Mouse (Mus musculus) limb, embryonic 11.5 days (tissue): ENCODE measurements around the gene Gm42420. TPM values are rescaled to one million over a fixed set of nuclear protein-coding genes. Genes with fewer than 3 reads are reported as not detected.

Experiments
- ATAC-seq: fragments of 200-750 bp; cut with Nextera tagmentation; 2 replicates; pipeline ENCODE4 v1.8.0; 2017; ENCODE audit warnings: low read depth; ENCODE audit not compliant: insufficient number of reproducible peaks, low FRiP score, low TSS enrichment
- DNase-seq: peaks from one replicate; pipeline ENCODE4 v3.0.0-alpha.2; 2015; ENCODE audit warnings: low spot score
- H3K27ac ChIP-seq: fragments of 300-500 bp; sonication (generic); replicated peaks from 2 replicates; pipeline ENCODE4 v1.5.1; 2014; ENCODE audit warnings: low read depth, mild to moderate bottlenecking, low read length
- H3K27me3 ChIP-seq: fragments of 300-500 bp; sonication (generic); 2 replicates; pipeline ENCODE4 v1.6.1; 2014; ENCODE audit warnings: mild to moderate bottlenecking, low read length, mixed read lengths; ENCODE audit not compliant: control insufficient read depth, insufficient read depth
- H3K36me3 ChIP-seq: fragments of 300-500 bp; sonication (generic); 2 replicates; pipeline ENCODE4 v1.6.1; 2014; ENCODE audit warnings: mild to moderate bottlenecking, low read length, moderate library complexity, mixed read lengths; ENCODE audit not compliant: control insufficient read depth, insufficient read depth
- H3K4me1 ChIP-seq: fragments of 300-500 bp; sonication (generic); 2 replicates; pipeline ENCODE4 v1.6.1; 2014; ENCODE audit warnings: low read length, mixed read lengths; ENCODE audit not compliant: control insufficient read depth, insufficient read depth
- H3K4me2 ChIP-seq: fragments of 300-500 bp; sonication (generic); 2 replicates; pipeline ENCODE4 v1.6.1; 2014; ENCODE audit warnings: low read depth, mild to moderate bottlenecking, moderate library complexity; ENCODE audit not compliant: severe bottlenecking
- H3K4me3 ChIP-seq: fragments of 300-500 bp; sonication (generic); 2 replicates; pipeline ENCODE4 v1.5.1; 2014; ENCODE audit warnings: low read depth, low read length
- H3K9ac ChIP-seq: fragments of 300-500 bp; sonication (generic); 2 replicates; pipeline ENCODE4 v1.6.1; 2014; ENCODE audit warnings: mild to moderate bottlenecking, low read length
- H3K9me3 ChIP-seq: fragments of 300-500 bp; sonication (generic); 2 replicates; pipeline ENCODE4 v1.6.1; 2016; ENCODE audit warnings: low read length; ENCODE audit not compliant: control insufficient read depth
- WGBS: fragments of 180-500 bp; shearing (Covaris S2); extraction: QIAGEN DNeasy Blood & Tissue Kit; methylation state at CpG from one replicate; pipeline ENCODE4 v1.1.7; 2014; 5-methylcytosine and 5-hydroxymethylcytosine counted together
- polyA plus RNA-seq: library from polyadenylated mRNA; unstranded; fragments of >200 nt; fragmentation: Nextera tagmentation; extraction: Ambion mirVana; gene quantifications from 2 replicates; pipeline ENCODE4 v1.2.1, GENCODE M21; 2014

Gene Gm42420
- polyA plus RNA-seq, 1 experiment from 2014 or later: 1.0 TPM

GRCm38 (mm10) chr6:39545474-39545873 is 40.1 kb upstream of the Gm42420 start:
- ATAC-seq (no peak), DNase-seq (no peak)
- Histone ChIP-seq H3K27ac (no peak overlapping the region), H3K9me3 (no peaks in the 10 kb centered on the region), H3K4me2 (no peak overlapping the region), H3K27me3 (no peaks in the 10 kb centered on the region), H3K36me3 (peaks cover 2% of the 10 kb centered on the region; the same call in 1 of the 2 replicates), H3K4me3 (no peak overlapping the region), H3K4me1 (peaks cover 38% of the 10 kb centered on the region), H3K9ac (no peak overlapping the region)
- 80% methylated on average over 7 of the region's 7 CpGs for WGBS

- H3K9ac ChIP-seq: no peak overlapping the region
- no peak overlapping the region for H3K4me2 ChIP-seq
- H3K36me3 ChIP-seq: peaks cover 4% of the 10 kb centered on the region
- H3K4me3 ChIP-seq: no peak overlapping the region
- 79% methylated on average over 5 of the region's 5 CpGs for WGBS
- ATAC-seq (no peak), DNase-seq (no peak)
- H3K9me3 ChIP-seq: no peaks in the 10 kb centered on the region
- no peaks in the 10 kb centered on the region for H3K27me3 ChIP-seq
- H3K27ac ChIP-seq: no peak overlapping the region
- peaks cover 25% of the 10 kb centered on the region for H3K4me1 ChIP-seq
Measured at GRCm38 (mm10) chr6:39548030-39548429, 37.5 kb upstream of the Gm42420 start.

- H3K4me3 ChIP-seq: no peak overlapping the region
- DNase-seq (no peak), ATAC-seq (no peak)
- no peak overlapping the region for H3K27ac ChIP-seq
- H3K9me3 ChIP-seq: no peaks in the 10 kb centered on the region
- no peak overlapping the region for H3K4me2 ChIP-seq
- 70% methylated on average over 8 of the region's 8 CpGs for WGBS
- peaks cover 4% of the 10 kb centered on the region for H3K36me3 ChIP-seq
- peaks cover 12% of the 10 kb centered on the region for H3K4me1 ChIP-seq
- H3K27me3 ChIP-seq: no peaks in the 10 kb centered on the region
- H3K9ac ChIP-seq: no peak overlapping the region
Measured at GRCm38 (mm10) chr6:39551981-39552636, 33.4 kb upstream of the Gm42420 start.

- H3K4me2 ChIP-seq: no peak overlapping the region
- no peaks in the 10 kb centered on the region for H3K9me3 ChIP-seq
- no peak overlapping the region; the same call in 1 of the 2 replicates for H3K9ac ChIP-seq
- no peak for ATAC-seq
- 81% methylated on average over 12 of the region's 12 CpGs for WGBS
- H3K4me1 ChIP-seq: peaks cover 22% of the 10 kb centered on the region
- DNase-seq: no peak
- H3K36me3 ChIP-seq: peaks cover 2% of the 10 kb centered on the region; the same call in 1 of the 2 replicates
- no peak overlapping the region for H3K4me3 ChIP-seq
- no peak overlapping the region for H3K27ac ChIP-seq
- no peaks in the 10 kb centered on the region for H3K27me3 ChIP-seq
Measured at GRCm38 (mm10) chr6:39554888-39555647, 30.5 kb upstream of the Gm42420 start.

- Histone ChIP-seq H3K4me3 (no peak overlapping the region), H3K27me3 (no peaks in the 10 kb centered on the region), H3K36me3 (peaks cover 2% of the 10 kb centered on the region; the same call in 1 of the 2 replicates), H3K4me1 (peaks cover 22% of the 10 kb centered on the region), H3K27ac (no peak overlapping the region), H3K9ac (no peak overlapping the region; the same call in 1 of the 2 replicates), H3K4me2 (peak overlapping the region; percentile 79; the same call in 1 of the 2 replicates), H3K9me3 (no peaks in the 10 kb centered on the region)
- 89% methylated on average over 2 of the region's 2 CpGs for WGBS
- ATAC-seq (no peak), DNase-seq (no peak)
Measured at GRCm38 (mm10) chr6:39555648-39555945, 30.0 kb upstream of the Gm42420 start.

GRCm38 (mm10) chr6:39556900-39557659 is 28.5 kb upstream of the Gm42420 start:
- ATAC-seq: peak; percentile 73
- Histone ChIP-seq H3K36me3 (no peaks in the 10 kb centered on the region; the same call in 1 of the 2 replicates), H3K4me3 (peak overlapping the region; percentile 91), H3K9ac (peak overlapping the region; percentile 97), H3K27me3 (no peaks in the 10 kb centered on the region), H3K4me1 (peaks cover 22% of the 10 kb centered on the region), H3K4me2 (peak overlapping the region; percentile 79), H3K27ac (peak overlapping the region; percentile 91), H3K9me3 (no peaks in the 10 kb centered on the region)
- peak; percentile 76 for DNase-seq
- under 1% methylated on average over 37 of the region's 54 CpGs for WGBS

GRCm38 (mm10) chr6:39557723-39558261 is 27.8 kb upstream of the Gm42420 start, which contains the start of gene Dennd2a:
Gene Dennd2a (minus strand): TSS chr6:39557867.
- Histone ChIP-seq H3K9ac (peak within 1 kb of the TSS; percentile 97), H3K4me2 (peak within 1 kb of the TSS; percentile 79), H3K27ac (peak within 1 kb of the TSS; percentile 91), H3K4me3 (peak within 1 kb of the TSS; percentile 91), H3K36me3 (no peaks in the 10 kb centered on the region; the same call in 1 of the 2 replicates), H3K4me1 (peaks cover 22% of the 10 kb centered on the region), H3K27me3 (no peaks in the 10 kb centered on the region), H3K9me3 (no peaks in the 10 kb centered on the region)
- under 1% methylated on average over 47 of the region's 50 CpGs for WGBS
- ATAC-seq (peak; percentile 95), DNase-seq (peak; percentile 94)
